Mouse (Mus musculus) spleen, postnatal 4 days (tissue): Measurements from ENCODE around the gene Mdm2.
A peak's percentile ranks its signal among the peaks of the same experiment; 100 is the strongest.
"Not testable (repeated sequence)": the region's sequence is repeated elsewhere in the genome, so short reads cannot be mapped to it uniquely, and the experiment has no call there.

Source experiments
- DNase-seq, 2 experiments: peaks; one replicate each; pipeline ENCODE4 v3.0.0; 2022; ENCODE audit warnings: low spot score in 2 of 2

Mdm2 gene

DNA sequence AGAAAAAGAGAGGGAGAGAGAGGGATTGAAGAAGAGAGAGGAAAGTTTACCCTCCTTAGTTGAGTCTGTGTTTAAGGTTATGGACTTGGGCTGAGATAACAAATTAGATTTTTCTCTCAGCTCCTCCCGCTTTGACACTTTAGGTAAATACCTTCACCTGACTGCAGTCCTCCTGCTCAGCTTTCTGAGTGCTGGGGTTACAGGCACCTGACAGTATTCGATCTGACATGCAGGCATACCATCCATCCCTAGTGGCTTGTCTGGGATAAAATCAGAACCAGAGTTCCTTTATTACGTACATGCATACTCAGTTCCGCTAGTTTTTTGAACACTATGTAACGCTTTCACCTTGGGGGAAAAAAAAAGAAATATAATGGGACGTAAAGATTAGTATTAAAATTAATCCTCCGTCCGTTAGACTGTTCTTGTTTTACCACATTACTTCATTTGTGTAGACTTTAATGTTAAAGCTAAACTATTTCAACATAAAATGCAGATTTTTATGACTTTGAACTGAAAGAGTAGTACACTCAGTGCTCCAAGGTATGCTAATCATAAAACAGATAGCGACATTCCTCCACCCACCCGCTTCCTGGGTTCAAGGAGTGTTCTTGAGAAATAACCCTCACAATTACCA lies 38.6 kb upstream of the Mdm2 start:
- DNase-seq: no peak

DNA sequence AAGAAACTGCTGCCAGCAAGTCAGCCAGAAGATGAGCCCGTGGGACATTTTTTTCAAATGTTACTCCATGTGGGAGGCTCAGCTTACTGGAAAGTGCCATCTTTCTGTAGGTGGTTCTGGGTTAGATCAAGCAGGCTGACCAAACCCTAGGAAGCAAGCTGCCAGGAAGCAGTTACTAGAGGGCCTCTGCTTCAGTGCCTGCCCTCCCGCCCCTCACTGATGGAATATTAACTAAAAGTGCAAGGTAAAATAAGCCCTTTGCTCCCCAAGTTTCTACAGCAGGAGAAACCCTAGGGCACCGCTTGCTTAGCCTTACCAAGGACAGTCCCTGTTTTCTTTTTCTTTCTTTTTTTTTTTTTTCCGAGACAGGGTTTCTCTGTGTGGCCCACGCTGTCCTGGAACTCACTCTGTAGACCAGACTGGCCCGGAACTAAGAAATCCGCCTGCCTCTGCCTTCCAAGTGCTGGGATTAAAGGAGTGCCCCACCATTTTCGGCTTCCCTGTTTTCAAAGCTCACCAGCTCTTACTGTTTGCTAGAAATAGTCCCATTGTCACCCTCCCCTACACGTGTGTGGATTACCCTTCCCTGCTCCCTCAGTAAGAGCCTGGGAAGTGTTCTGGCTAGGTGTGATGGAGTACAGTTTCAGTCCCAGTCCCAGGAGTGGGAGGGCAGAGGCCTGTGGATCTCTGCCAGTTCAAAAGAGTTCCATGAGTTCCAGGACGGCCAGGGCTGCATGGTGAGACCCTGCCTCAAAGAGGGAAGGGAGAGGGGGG lies 37.9 kb upstream of the Mdm2 start:
- no peak for DNase-seq

DNA sequence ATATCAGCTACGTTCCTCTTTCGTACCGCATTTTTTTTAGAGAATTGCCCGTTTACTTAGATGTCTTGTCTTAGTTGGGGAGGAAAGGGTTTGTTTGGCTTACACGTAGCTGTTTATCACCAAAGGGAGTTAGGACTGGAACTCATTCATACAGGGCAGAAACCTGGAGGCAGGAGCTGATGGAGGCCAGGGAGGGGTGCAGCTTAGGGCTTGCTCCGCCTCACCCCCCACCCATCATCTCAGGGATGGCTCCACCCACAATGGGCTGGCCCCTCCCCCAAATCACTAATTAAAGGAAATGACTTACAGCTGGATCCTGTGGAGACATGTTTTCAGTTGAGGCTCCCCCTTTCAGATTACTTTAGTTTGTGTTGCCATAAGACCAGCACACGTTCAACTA lies 37.2 kb upstream of the Mdm2 start:
- DNase-seq: no peak

DNA sequence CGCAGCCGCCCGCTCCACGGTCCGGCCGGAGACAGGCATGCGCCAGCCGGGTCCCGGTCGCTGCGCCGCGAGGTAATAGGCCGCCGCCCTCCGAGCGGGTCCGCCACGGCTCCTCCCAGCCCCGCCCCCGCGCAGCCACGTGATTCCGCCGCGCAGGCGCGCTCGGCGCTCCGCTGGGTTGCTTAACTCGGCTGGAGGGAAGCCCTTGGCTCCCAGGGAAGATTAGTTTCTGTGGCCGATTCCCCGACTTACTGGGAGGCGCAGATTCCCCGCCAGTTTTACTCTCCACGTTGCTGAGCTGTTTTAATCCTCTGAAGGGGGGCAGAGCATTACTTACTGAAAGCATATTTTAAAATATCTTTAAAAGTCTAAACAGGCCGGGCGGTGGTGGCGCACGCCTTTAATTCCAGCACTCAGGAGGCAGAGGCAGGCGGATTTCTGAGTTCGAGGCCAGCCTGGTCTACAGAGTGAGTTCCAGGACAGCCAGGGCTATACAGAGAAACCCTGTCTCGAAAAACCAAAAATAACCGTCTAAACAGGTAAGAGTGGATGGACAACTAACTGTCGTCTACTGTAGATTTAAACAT lies 35.8 kb upstream of the Mdm2 start, which contains the start of gene Slc35e3:
Gene Slc35e3, minus strand, starts transcription at position 69 of the 587 bp plus-strand sequence.
- peak; percentile 96 to 99 for DNase-seq

DNA sequence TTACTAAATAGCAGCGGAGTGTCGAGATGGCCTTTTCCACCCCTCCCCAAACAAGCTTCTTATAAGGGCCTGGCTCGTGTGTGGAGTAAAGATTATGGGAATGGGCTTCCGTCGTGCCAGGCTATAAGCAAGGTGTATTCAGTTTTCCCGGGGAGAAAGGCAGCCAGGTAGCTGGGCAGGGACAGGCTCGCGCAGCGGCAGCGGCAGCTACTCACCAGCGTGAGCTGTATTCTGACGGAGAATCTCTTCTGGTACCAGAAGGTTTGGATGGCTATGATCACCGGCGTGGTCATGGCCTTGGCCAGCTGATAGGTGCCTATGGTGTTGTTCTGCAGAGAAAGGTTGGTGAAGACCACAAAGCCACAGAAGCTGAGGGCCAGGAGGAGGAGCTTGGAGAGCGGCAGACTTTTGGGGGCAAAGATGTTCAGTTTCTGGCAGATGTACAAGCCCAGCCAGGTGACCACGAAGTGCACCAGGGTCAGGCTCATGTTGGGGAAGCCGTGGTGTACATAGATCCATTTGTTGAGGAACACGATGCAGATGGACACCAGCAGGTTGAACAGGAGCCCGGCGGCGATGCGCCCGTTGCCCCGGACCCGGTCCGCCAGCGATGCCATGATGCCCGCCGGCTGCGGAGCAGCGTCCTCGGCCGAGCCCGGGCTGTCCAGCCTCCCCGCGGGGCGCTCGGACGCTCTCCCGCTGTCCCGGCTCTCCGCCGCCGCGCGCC lies 35.2 kb upstream of the Mdm2 start:
- DNase-seq: peak in 1 of 2 experiments; percentile 62

DNA sequence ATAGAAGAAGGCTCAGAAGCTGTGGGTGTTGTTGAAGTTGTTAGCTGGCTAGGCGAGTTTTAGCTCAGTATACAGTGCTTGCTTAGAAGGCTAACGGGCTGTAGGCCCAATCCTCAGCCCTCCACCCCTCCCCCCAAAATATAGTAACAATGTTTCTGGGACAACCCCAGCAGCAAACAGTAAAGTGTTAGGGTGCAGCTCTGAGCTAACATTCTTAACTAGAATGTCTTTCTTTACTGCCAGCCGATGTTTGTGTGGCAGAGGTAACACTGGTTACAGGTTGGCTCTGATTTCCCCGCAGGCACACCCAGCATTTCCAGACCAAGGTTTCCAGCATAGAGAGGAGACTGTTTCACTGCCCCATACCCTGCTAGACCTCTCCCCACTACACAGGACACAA lies 33.4 kb upstream of the Mdm2 start:
- no peak for DNase-seq

DNA sequence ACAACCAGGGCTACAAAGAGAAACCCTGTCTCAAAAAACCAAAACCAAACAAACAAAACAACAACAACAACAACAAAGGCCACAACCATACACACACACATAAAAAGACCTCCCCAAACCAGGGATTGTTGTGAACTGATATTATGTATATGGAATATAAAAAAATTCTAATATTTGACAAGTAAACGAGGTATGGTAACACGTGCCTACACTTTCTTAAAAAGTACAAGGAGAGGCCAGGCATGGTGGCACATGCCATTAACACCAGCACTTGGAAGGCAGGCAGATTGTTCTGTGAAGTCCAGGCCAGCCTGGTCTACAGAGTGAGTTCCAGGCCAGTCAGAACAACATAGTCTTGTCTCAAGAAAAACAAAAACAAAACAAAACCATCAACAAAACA lies 32.6 kb upstream of the Mdm2 start:
- no peak for DNase-seq

DNA sequence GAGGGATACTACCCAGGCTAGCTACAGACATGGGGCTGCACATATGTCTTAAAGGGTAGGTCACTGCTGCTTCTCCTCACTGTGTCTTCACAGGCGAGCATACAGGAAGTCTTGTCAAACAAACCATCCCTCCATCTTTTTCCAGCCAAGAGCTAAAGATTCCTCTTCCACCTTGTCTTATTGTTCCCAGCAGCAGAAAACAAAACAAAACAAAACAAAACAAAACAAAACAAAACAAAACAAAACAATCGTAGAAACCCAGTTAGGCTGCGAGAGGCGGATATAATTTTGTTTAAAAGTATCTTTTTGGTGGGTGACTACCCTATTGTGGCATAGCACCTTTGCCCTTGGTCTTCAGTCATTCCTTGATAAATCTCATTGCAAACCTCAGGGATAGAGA lies 32.1 kb upstream of the Mdm2 start:
- DNase-seq: no peak

DNA sequence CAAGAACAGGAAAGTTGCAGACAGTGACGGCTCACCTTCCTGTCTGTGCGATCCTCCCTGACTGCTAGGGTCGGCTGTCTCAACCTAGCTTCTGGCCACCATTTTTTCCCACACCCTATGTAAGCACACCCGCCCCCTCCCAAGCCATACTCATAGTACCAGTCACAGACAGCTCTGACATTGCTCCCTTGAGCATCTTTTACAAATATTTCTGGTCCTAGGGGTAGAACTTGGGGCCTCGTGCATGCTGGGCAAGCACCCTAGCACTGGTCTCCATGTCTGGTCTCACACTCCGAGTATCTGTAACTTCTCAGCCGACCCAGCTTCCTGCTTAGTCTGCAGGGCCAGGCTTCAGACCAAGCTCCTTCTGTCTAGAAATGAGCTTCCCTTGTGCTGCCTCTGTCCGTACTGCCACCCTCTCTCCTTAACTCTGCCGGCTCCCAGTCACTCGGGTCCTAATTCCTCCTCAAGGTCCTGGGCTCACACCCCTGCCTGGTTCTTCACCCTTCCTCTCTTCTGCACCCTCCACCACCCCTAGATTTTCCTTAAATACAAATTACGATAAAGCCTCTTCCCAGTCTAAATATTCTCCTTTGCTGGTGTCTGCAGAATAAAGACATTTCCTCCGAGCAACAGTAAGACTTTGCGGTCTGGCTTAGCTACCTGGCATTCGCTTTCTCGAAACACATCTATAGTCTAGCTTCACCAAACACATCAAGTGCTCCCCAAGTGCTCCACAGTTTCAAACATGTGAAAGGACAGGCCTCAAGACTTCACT lies 31.3 kb upstream of the Mdm2 start:
- DNase-seq: no peak

DNA sequence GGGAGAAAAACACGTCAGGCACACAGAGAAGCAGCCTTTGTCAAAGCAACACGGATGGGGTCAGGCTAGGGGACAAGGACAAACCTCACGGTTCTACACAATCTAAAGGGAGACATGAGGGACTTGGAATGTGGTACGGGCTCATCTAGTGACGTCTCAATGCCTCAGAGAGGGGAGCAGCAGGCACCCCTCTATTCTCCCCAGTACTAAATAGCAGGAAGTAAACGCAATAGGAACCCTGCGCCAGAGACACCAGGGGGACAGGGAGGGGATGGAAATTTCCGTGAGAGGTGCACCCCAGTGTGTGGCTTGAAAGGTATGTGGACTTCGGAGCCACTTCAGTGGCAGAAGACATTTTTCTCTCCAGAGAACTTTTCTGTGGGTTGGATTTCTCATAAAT lies 30.4 kb upstream of the Mdm2 start:
- DNase-seq: no peak

DNA sequence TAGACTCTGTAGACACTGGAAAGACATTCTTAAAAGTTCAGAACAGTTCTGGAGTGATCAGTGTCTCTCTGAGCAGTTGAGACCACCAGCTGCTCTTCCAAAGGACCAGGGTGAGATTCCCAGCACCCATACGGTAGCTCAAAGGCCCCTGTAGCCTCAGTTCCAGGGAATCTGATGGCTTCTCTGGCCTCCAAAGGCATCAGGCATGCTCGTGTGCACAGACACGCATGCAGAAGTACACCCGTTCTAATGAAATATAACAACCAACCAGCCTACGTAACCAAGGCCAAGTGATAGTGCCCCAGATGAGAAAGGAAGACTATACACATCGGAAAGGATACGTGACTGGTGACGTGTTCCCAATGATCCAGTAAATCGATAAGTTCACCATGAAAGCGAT lies 29.6 kb upstream of the Mdm2 start:
- no peak for DNase-seq

DNA sequence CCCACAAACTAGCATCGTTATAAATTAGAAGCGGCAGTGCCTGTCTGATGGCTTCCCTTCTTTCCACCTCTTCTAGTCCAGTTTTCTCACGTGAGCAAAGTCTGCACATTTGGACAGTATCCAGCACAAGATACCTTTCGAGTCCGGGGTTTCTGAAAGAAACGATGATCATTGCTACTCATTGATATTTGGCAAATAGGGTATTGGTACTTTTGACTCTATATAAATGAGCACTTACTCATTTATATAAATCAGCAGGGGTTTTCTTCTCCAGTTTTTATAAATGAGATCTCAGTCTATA lies 29.0 kb upstream of the Mdm2 start:
- DNase-seq: no peak

DNA sequence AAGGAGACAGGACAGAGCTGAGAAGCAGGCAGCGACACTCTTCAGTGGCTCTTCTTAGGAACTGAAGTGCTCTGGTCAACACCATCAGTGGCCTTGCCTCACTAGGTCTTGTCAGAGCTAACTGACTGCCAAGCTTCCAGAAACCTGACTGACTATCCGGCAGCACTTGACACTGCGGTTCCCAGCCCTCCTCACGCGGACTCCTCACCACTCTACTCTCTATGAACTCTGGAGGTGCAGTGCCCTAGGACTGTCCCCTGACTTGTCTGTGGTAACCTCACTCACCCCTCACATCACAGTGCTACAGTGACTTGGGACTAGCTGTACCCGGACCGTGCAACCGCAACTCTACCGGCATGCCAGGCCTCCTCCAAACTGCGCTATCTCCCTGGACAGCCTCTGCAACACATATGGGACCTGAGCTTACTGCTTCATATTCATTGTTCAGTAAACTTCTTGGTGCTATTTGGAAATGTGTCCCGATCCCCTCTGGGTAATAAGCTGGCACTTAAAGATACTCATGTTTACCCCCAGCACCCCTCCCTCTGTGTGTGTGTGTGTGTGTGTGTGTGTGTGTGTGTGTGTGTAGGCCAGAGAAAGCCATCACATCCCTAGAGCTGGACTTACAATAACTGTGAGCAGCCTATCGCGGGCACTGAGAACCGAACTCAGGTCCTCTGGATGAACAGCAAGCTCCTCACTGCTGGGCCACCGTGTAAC lies 28.5 kb upstream of the Mdm2 start:
- no peak for DNase-seq

DNA sequence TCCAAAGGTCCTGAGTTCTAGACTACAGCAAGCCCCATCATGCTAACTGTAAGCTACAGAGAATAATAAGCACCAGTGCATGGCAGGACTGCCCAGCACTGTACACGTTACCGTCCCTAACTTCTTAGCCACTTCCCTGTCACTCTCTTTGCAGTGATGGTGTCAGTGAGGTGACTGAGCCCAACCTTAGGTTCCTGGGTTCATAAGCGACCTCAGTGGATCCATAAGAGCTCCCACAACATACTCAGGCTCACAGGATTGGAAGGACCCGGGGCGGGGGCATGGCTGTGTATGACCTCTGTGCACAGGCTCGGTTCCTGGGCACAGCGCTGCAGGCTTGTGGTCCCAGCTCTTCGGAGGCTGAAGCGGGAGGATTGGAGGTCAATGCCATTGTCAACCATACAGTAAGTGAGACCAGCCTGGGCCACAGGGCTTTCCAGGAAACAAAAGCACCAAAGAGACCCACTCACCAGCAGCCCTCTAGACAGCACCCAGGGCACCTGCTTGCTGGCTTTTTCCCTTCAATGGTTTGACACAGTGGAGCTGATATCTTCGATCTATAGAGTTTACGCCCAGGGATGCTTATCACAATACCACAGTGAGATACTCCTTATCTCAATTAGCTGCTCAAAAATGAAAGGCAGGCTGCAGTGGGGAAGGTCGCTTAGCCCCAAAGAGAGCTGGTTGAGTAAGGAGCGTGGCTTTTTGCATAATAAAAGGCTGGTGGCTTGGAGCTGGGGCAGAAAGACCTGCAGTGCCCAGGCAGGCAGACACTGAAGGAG lies 27.8 kb upstream of the Mdm2 start:
- no peak for DNase-seq

DNA sequence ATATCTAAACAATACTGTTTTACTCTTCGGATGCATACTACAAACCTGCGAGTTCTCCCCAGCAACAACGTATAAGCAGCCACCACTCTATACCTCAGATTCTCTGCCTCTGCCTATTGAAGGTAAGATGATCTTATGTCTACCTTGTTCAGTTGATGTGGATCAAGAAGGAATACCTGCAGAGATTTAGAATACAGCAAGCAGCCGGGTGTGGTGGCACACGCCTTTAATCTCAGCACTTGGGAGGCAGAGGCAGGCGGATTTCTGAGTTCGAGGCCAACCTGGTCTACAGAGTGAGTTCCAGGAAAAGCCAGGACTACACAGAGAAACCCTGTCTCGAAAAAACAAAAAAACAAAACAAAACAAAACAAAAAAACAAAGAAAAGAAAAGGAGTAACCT lies 26.9 kb upstream of the Mdm2 start:
- DNase-seq: not testable (repeated sequence)

DNA sequence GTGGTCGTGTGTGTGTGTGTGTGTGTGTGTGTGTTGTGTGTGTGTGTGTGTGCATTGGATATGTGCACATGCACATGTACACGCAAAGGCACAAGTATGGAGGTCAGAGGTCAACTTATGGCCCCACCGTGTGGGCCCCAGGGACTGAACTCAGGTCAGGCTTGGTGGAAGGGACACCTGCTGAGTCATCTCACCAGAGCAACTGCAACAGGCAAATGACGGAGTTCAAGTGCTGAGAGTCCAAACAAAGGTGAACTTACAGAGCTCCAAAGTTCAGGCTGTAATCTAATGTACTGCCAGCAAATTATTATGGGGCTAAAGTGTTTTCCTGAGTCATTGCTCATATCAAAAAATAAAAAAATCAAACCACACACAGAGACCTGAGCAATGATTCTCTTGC lies 26.5 kb upstream of the Mdm2 start:
- DNase-seq: no peak

DNA sequence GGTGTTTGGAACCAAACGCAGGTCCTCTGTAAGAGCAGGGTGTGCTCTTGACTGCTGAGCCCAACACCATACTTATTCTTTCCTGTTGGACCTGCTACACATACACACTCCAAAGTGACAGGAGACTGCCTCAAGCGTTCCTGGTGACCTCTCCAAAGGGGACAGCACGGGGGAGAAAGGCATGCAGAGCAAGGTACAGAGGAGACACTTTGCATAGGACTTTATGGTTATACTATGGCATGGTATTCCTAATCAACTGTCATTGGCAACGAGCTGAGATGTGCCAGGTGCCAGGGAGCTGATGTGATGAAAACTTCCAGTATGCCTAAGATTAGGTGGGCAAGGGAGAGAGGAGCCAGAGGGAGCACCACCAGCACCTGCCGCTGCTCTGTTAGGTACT lies 26.0 kb upstream of the Mdm2 start:
- no peak for DNase-seq

DNA sequence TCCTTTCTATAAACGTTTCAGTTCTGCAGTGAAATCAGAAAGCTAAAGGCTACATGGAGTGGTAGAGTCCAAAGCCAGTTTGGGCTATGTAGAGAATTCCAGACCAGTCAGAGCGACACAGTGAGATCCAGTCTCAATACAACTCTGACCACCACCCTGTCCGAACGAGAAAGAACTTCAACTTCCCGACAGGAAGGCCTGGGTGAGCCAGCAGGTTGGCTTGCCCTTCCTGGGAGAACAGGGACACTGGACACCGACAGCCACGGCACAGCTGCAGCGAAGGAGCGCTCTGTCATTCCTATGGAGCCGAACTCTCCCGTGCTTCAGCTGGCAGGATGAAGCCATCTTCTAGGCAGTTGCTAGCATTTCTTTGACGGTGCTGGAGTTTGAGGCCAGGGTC lies 24.8 kb upstream of the Mdm2 start:
- not testable (repeated sequence) for DNase-seq

DNA sequence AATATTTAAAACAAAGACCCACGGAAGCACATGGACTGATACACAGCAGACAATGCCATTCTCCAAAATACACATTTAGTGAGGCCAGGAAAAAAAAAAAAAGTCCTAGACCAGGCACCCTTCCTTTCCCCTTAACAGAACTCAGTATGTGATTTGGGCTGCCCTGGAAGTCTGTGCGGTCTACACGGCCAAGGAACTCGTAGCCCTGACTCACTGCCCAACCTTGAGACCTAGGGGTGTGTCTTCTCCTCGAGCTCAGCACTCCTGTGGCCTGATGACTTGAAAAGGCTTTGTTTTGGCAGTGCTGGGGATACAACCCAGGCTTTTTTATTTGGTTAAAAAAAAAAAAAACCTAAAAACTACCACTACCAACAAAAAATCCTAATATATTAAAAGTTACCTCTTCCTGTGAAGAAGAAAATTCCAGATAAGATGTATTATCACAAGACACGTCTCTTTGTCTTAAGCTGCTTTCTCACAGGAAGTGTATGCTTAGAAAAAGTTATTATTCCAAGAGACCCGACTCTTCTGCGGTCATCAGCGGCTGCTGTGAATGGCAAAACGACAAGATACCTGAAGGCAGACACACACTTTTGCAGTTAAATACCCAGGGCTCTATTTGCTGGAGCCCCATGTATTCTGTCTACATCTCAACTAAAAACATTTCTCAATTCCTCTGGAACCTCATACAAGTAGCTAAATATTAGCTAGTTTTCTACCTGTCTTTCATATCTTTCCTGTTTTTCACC lies 23.7 kb upstream of the Mdm2 start:
- DNase-seq: not testable (repeated sequence)

DNA sequence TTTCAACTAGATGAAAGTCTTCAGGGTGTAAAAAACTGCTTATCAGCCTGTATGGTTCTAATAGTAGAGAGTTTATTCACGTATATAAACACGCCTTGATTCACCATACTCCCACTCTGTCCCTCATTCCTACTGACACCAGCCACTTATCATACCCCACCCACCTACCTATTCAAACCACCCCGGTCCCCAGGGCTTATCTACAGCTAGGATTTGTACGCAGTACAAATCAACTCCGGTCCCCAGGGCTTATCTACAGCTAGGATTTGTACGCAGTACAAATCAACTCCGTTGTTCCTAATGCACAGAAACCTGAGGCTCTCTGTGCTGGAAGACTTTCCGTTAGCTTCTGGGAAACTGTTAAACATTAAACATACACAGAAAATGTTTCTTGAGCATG lies 23.1 kb upstream of the Mdm2 start:
- not testable (repeated sequence) for DNase-seq
